Mouse (Mus musculus): ENCODE results near the gene Cela3b. TPM values are rescaled to one million over a fixed set of nuclear protein-coding genes. Genes with fewer than 3 reads are reported as not detected.

Gene Cela3b
- polyA plus RNA-seq, 1 experiment from 2014 or later = not detected

DNA sequence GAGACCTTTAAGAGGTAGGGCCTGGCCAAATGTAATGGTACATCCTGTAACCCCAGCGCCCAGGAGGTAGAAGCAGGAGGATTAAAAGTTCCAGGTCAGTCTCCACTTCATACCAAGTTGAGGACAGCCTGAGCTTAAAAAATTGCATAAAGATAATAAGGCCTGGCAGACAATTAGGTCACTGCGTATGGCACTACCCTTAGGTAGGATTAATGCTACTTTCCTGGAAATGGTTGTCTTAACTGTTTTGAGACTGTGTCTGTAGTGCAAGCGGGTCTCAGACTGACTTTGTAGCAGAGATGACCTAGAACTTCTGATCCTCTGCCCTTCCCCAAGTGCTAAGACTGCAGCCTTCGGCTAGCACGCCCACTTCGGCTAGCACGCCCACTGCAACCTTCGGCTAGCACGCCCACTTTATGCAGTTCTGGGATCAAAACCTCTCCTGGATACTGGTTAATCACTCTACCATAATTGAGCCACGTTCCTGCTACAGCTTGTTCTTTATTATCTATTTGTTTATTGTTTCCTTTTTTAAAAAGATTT is 50.6 kb downstream of the Cela3b start:
- no peak for ATAC-seq
- Histone ChIP-seq H3K27ac (ENCODE audit: low read length) (no peak overlapping the region), H3K36me3 (ENCODE audit: insufficient read depth, low read length) (no peaks in the 10 kb centered on the region), H3K9me3 (ENCODE audit: low read length) (no peaks in the 10 kb centered on the region), H3K4me3 (ENCODE audit: low read depth, low read length) (no peak overlapping the region), H3K9ac (replicated peaks; ENCODE audit: low read depth) (no peak overlapping the region), H3K4me2 (replicated peaks; ENCODE audit: low read depth, low read length) (no peak overlapping the region), H3K4me1 (ENCODE audit: insufficient read depth, low read depth, low read length) (no peaks in the 10 kb centered on the region), H3K27me3 (replicated peaks; ENCODE audit: insufficient read depth, low read length) (no peaks in the 10 kb centered on the region)
- TF ChIP-seq CTCF (IDR thresholded peaks at IDR 0.05) (no peak), EP300 (IDR thresholded peaks at IDR 0.05) (no peak)
- no peak for DNase-seq (ENCODE audit: low spot score)
- 92% methylated on average over 10 of the region's 10 CpGs for WGBS

DNA sequence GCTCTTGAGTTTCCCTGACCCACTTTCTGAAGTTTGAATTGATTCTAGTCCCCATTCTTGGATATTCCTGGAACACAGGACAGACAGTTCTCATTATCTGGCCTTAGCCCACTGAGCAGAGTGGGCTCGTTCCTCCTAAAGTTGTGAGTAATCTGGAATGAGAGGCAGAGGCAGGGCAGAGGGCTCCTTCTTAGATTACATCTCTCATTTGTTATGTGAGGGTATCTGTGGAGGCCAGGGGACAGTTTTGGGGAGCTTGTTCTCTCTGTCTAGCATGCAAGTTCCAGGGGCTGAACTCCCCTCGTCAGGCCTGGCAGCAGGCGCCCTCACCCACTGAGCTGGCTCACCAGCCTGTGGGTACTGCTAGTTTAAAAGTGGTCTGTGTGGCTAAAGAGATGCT is 51.3 kb downstream of the Cela3b start:
- no peak overlapping the region for H3K27ac ChIP-seq (ENCODE audit: low read length)
- no peak for DNase-seq (ENCODE audit: low spot score)
- 0 out of 2 replicates have a peak, but pooled peaks cover under 1% of the 10 kb centered on the region for H3K4me1 ChIP-seq (ENCODE audit: insufficient read depth, low read depth, low read length)
- WGBS = 94% methylated on average over 3 of the region's 3 CpGs
- no peak for ATAC-seq
- TF ChIP-seq EP300 (IDR thresholded peaks at IDR 0.05) = no peak
- TF ChIP-seq CTCF (IDR thresholded peaks at IDR 0.05) = no peak
- no peaks in the 10 kb centered on the region for H3K36me3 ChIP-seq (ENCODE audit: insufficient read depth, low read length)
- no peak overlapping the region for H3K9ac ChIP-seq (replicated peaks; ENCODE audit: low read depth)
- H3K27me3 ChIP-seq (replicated peaks; ENCODE audit: insufficient read depth, low read length) = no peaks in the 10 kb centered on the region
- no peaks in the 10 kb centered on the region for H3K9me3 ChIP-seq (ENCODE audit: low read length)
- no peak overlapping the region for H3K4me3 ChIP-seq (ENCODE audit: low read depth, low read length)
- no peak overlapping the region for H3K4me2 ChIP-seq (replicated peaks; ENCODE audit: low read depth, low read length)

DNA sequence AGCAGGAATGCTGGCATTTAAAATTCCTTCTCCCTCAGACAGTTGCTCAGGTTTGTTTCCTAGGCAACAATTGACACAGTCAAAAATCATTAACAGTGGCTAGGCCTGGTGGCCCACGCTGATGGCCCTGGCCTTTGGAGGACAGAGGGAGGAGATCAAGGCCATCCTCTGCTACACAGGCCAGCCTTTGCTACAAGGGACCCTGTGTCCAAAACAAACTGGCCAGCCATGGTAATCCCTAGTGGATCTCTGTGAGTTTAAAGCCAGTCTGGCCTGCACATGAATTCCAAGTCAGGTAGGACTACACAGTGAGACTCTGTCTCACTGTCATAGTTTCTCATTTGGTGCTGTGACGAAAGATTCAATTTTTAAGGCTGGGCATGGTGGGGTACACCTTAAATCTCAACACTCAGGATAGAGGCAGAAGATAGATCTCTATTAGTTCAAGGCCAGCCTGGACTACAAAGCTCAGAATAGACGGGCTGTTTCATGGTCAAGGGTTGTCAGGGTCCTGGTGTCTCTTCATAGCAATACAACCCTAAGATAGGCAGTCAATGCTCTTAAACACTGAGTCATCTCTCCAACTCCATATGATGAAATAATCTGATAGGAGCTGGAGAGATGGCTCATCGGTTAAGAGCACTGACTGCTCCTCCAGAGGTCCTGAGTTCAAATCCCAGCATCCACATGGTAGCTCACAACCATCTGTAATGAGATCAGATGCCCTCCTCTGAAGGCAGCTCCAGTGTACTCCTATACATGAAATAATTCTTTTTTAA is 52.6 kb downstream of the Cela3b start:
- ATAC-seq (no peak), DNase-seq (ENCODE audit: low spot score) (no peak)
- Histone ChIP-seq H3K9ac (replicated peaks; ENCODE audit: low read depth) (no peak overlapping the region), H3K36me3 (ENCODE audit: insufficient read depth, low read length) (no peaks in the 10 kb centered on the region), H3K27ac (ENCODE audit: low read length) (no peak overlapping the region), H3K27me3 (replicated peaks; ENCODE audit: insufficient read depth, low read length) (no peaks in the 10 kb centered on the region), H3K4me3 (ENCODE audit: low read depth, low read length) (no peak overlapping the region), H3K9me3 (ENCODE audit: low read length) (no peaks in the 10 kb centered on the region), H3K4me1 (ENCODE audit: insufficient read depth, low read depth, low read length) (0 out of 2 replicates have a peak, but pooled peaks cover 5% of the 10 kb centered on the region), H3K4me2 (replicated peaks; ENCODE audit: low read depth, low read length) (no peak overlapping the region)
- 77% methylated on average over 4 of the region's 4 CpGs for WGBS
- TF ChIP-seq EP300 (IDR thresholded peaks at IDR 0.05) (no peak), CTCF (IDR thresholded peaks at IDR 0.05) (no peak)

DNA sequence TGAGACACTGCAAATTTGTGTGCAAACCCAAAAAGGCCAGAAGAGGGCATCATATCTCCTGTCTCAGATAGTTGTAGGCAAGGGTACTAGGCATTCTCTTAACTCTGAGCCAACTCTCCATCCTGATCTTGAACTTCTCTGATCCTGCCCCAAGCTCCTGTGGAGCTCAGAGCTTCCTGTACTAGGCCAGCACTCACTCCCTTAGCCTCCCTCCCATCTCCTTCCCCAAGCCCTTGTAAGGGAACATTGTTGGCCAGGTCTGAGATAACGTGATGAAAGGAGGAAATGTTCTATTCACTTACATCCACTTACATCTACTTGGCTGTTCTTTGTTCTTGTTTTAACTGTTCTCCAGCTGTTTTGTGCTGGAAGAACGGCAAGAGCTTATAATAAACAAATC is 53.6 kb downstream of the Cela3b start:
- Histone ChIP-seq H3K36me3 (ENCODE audit: insufficient read depth, low read length) (no peaks in the 10 kb centered on the region), H3K9me3 (ENCODE audit: low read length) (no peaks in the 10 kb centered on the region), H3K4me3 (ENCODE audit: low read depth, low read length) (no peak overlapping the region), H3K4me1 (ENCODE audit: insufficient read depth, low read depth, low read length) (0 out of 2 replicates have a peak, but pooled peaks cover 5% of the 10 kb centered on the region), H3K9ac (replicated peaks; ENCODE audit: low read depth) (no peak overlapping the region), H3K27ac (ENCODE audit: low read length) (no peak overlapping the region), H3K4me2 (replicated peaks; ENCODE audit: low read depth, low read length) (no peak overlapping the region), H3K27me3 (replicated peaks; ENCODE audit: insufficient read depth, low read length) (no peaks in the 10 kb centered on the region)
- TF ChIP-seq EP300 (IDR thresholded peaks at IDR 0.05) (no peak), CTCF (IDR thresholded peaks at IDR 0.05) (peak; percentile 25; the same call in 1 of the 2 replicates)
- WGBS = 22% methylated on average over 2 of the region's 2 CpGs
- DNase-seq (ENCODE audit: low spot score) (peak; percentile 64), ATAC-seq (peak; percentile 53)

DNA sequence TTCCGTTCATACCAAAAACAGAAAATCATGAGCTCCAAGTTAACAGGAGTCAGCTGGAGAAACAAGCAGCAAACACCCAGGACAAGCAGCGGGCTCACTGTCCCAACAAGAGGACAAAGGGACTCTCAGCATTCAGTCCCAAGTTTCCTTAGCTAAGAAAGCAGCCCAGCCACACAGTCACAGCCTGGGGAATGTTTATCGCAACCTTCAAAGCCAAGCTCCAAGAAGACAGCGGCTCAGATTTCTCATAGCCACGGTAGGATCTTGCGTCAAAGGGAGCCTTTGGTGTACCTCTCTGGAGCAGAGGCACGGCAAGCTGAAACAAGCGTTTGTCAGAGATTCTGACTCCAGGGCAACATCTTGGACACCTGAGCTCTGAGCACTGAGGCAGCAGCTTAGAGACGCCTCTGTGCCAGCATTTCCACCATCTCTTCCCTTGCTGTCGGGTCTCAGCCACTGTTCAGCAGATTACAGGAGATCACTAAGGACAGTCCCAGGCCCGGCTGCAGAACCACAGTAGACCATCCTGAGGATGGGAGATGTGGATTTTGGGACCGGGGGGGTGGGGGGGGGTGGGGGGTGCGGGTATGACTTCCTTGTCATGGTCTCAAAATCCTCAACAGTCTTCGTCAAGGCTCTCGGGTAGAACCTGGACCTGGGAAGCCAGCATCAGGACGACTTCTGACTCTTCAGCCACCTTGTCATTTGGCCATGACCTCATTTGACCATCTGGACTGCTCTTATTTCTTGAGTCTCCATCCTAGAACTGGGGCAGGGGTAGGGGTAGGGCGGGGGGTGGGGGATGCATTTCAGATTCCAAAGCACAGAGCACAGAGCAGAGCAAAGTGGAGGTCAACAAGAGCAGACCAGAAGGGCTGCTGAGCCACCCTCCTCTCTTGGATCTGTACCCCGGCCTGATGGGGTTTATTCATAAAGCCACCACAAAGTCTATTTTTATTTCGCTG is 54.7 kb downstream of the Cela3b start:
- Histone ChIP-seq H3K4me2 (replicated peaks; ENCODE audit: low read depth, low read length) (no peak overlapping the region), H3K9me3 (ENCODE audit: low read length) (no peaks in the 10 kb centered on the region), H3K4me1 (ENCODE audit: insufficient read depth, low read depth, low read length) (peaks cover 5% of the 10 kb centered on the region; the same call in 1 of the 2 replicates), H3K36me3 (ENCODE audit: insufficient read depth, low read length) (no peaks in the 10 kb centered on the region), H3K9ac (replicated peaks; ENCODE audit: low read depth) (no peak overlapping the region), H3K4me3 (ENCODE audit: low read depth, low read length) (no peak overlapping the region), H3K27me3 (replicated peaks; ENCODE audit: insufficient read depth, low read length) (no peaks in the 10 kb centered on the region), H3K27ac (ENCODE audit: low read length) (peak overlapping the region; percentile 43)
- DNase-seq (ENCODE audit: low spot score) (peak; percentile 68), ATAC-seq (peak; percentile 36)
- 41% methylated on average over 19 of the region's 19 CpGs for WGBS
- no peak for TF ChIP-seq CTCF (IDR thresholded peaks at IDR 0.05)
- no peak for TF ChIP-seq EP300 (IDR thresholded peaks at IDR 0.05)

DNA sequence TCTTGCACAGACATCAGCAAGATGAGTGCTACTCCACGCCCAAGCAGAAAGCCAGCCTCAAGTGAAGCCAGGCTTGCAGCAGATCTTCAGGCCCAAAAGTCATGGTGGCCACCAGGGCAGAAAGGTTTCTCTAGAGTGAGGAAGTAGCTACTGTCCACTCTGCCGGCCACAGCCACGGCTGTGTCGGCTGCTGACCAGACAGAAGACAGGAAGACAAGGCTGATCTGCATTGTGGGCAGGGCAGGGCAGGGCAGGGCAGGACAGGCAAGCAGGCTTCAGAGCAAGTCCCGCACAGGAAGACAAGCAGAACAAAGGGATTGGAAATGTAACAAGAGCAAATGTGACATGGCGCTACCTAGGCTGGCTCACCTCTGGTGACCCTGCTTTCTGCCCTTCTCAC is 56.6 kb downstream of the Cela3b start:
- Histone ChIP-seq H3K9ac (replicated peaks; ENCODE audit: low read depth) (no peak overlapping the region), H3K4me1 (ENCODE audit: insufficient read depth, low read depth, low read length) (peaks cover 8% of the 10 kb centered on the region; the same call in 1 of the 2 replicates), H3K27ac (ENCODE audit: low read length) (no peak overlapping the region), H3K27me3 (replicated peaks; ENCODE audit: insufficient read depth, low read length) (no peaks in the 10 kb centered on the region), H3K4me2 (replicated peaks; ENCODE audit: low read depth, low read length) (no peak overlapping the region), H3K4me3 (ENCODE audit: low read depth, low read length) (no peak overlapping the region), H3K9me3 (ENCODE audit: low read length) (no peaks in the 10 kb centered on the region), H3K36me3 (ENCODE audit: insufficient read depth, low read length) (no peaks in the 10 kb centered on the region)
- ATAC-seq (peak; percentile 53), DNase-seq (ENCODE audit: low spot score) (no peak)
- TF ChIP-seq CTCF (IDR thresholded peaks at IDR 0.05) (no peak), EP300 (IDR thresholded peaks at IDR 0.05) (no peak)
- WGBS = 62% methylated on average over 6 of the region's 6 CpGs
